Mouse (Mus musculus) liver, postnatal 0 days (tissue): ENCODE data around the gene Psmd5.
A peak's percentile ranks its signal among the peaks of the same experiment; 100 is the strongest.

Experiments
- CTCF ChIP-seq: sonication (generic); IDR thresholded peaks from 2 replicates; pipeline ENCODE4 v1.5.1; 2016; ENCODE audit warnings: antibody characterized with exemption, low read depth
- EP300 ChIP-seq: IDR thresholded peaks from 2 replicates; pipeline ENCODE4 v1.6.1; 2016; ENCODE audit warnings: antibody characterized with exemption, low read depth, mild to moderate bottlenecking

- TF ChIP-seq EP300, result peak; percentile 96
- no peak for TF ChIP-seq CTCF
These were observed 4.0 kb downstream of the Psmd5 start for GRCm38 (mm10) chr2:34870520-34871474.
